Mouse (Mus musculus): ENCODE results near the gene Plekhg5. TPM values are rescaled to one million over a fixed set of nuclear protein-coding genes. Genes with fewer than 3 reads are reported as not detected.

The Plekhg5 gene
- polyA plus RNA-seq, 1 experiment from 2014 or later = 8.2 TPM

DNA sequence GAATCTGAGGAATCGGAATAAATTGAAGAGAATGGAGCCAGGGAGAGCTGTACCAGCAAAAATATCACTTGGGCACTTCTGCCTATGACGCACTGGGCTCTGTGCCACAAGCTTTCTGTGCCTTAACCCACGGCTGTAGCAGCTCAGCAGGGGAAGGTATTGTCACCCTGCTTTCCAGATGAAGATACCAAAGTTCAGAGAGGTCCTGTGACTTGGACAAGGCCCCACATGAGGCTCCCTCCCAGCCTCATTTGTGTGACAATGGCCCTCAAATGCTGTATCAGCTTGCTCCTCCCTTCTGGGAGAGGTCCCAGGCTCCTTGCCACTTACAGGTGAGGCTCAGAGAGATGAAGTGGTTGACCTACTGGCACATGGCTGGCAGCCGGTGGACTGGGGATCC is 15.8 kb downstream of the Plekhg5 start:
- WGBS = 25% methylated on average over 4 of the region's 4 CpGs

DNA sequence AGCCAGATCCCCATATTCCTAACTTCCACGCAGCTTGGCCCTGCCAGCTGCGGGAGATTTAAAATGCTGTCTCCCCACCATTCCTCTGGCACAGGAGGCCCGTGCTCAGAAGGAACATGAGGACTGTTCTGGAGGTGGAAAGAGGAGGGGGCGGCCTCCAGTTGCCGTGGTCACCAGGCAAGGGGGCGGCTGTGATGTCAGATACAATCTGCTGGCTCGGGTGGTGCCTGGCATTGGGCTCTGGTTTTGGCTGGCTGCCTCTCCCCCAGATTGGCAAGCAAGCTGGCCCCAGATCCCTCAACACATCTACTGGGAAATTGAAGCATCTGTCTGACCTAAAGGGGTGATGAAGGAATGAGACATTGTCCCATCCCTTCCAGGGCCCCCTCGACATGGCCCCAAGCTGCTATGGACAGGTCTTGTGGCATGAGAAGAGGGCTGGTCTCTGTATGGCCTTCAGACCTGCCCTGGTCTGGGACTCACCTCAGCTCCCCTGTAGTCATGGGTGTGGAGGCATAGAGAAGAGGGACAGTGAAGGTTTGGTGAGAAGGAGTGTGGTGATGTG is 16.3 kb downstream of the Plekhg5 start:
- H3K27ac ChIP-seq (ENCODE audit: low read depth, low read length) = no peak overlapping the region
- DNase-seq (ENCODE audit: low spot score) (no peak), ATAC-seq (replicated peaks; ENCODE audit: low FRiP score) (no peak)
- H3K9me3 ChIP-seq (ENCODE audit: control insufficient read depth, low read length) = no peaks in the 10 kb centered on the region
- no peak overlapping the region for H3K4me3 ChIP-seq (ENCODE audit: low read depth, low read length)
- H3K9ac ChIP-seq (ENCODE audit: low read length) = no peak overlapping the region
- 48% methylated on average over 8 of the region's 8 CpGs for WGBS
- peaks cover 2% of the 10 kb centered on the region; the same call in 1 of the 2 replicates for H3K27me3 ChIP-seq (ENCODE audit: control insufficient read depth, insufficient read depth, low read length)
- no peak overlapping the region for H3K4me2 ChIP-seq (ENCODE audit: low read depth, low read length, severe bottlenecking)
- H3K36me3 ChIP-seq (ENCODE audit: control insufficient read depth, insufficient read depth, low read length) = no peaks in the 10 kb centered on the region
- H3K4me1 ChIP-seq (replicated peaks; ENCODE audit: control insufficient read depth, insufficient read depth, low read length) = peaks cover 3% of the 10 kb centered on the region

More for the DNA sequence above, 15.8 kb downstream of the Plekhg5 start:
- Histone ChIP-seq H3K27me3 (ENCODE audit: control insufficient read depth, insufficient read depth, low read length) (peaks cover 2% of the 10 kb centered on the region; the same call in 1 of the 2 replicates), H3K27ac (ENCODE audit: low read depth, low read length) (no peak overlapping the region), H3K36me3 (ENCODE audit: control insufficient read depth, insufficient read depth, low read length) (no peaks in the 10 kb centered on the region), H3K4me1 (replicated peaks; ENCODE audit: control insufficient read depth, insufficient read depth, low read length) (peaks cover 3% of the 10 kb centered on the region), H3K9ac (ENCODE audit: low read length) (no peak overlapping the region), H3K4me2 (ENCODE audit: low read depth, low read length, severe bottlenecking) (peak overlapping the region; percentile 97; the same call in 1 of the 2 replicates), H3K9me3 (ENCODE audit: control insufficient read depth, low read length) (no peaks in the 10 kb centered on the region), H3K4me3 (ENCODE audit: low read depth, low read length) (no peak overlapping the region)
- DNase-seq (ENCODE audit: low spot score) (no peak), ATAC-seq (replicated peaks; ENCODE audit: low FRiP score) (no peak)

DNA sequence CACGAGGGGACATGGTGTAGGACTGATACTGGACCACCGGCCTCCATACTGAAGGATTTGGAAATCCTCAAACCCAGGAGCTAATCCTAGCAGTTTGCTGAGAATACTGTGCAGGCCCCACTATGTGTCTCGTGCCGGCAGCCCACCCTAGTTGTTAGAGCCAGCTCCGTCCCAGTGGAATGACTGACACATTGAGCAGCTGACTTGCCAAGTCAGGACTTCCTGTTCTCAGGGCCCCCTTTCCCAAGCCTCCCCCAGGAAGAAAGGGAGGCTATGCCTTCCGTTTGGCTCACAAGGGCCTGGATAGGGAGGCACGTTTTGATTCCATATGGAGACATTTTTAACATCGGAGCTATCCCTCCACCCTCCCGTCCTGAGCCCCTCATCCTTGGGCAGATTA is 17.9 kb downstream of the Plekhg5 start:
- WGBS = 82% methylated on average over 9 of the region's 9 CpGs
- no peak overlapping the region for H3K27ac ChIP-seq (ENCODE audit: low read depth, low read length)

DNA sequence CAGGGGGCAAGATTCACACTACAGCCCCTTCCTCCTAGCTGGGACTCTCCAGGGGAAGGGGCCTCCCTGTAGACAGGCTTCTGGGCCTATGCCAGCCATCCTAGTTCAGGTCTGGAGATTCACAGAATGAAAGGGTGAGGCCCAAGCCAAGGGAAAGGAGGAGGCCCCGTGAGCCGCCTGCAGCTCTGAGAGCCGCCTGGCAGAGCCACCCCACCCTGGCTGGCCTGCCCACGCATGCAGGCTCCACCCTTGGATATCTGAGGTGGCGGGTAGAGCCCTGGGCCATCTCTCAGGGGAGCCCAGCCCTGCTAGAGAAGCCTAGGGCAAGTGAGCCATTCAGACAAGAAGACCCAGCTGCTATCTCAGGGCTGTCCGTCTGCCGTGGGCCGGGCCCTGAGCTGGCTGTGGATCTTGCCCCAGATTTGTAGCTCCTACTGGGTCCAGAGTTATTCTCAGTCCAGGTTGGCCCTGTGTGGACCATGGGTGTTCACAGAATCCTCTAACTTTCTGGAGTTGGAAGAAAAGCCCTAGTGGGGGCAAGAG is 20.5 kb downstream of the Plekhg5 start:
- 81% methylated on average over 8 of the region's 8 CpGs for WGBS

More for the DNA sequence above, 17.9 kb downstream of the Plekhg5 start:
- Histone ChIP-seq H3K4me3 (ENCODE audit: low read depth, low read length) (no peak overlapping the region), H3K9me3 (ENCODE audit: control insufficient read depth, low read length) (no peaks in the 10 kb centered on the region), H3K9ac (ENCODE audit: low read length) (no peak overlapping the region), H3K36me3 (ENCODE audit: control insufficient read depth, insufficient read depth, low read length) (no peaks in the 10 kb centered on the region), H3K27me3 (ENCODE audit: control insufficient read depth, insufficient read depth, low read length) (peaks cover 2% of the 10 kb centered on the region; the same call in 1 of the 2 replicates), H3K4me1 (replicated peaks; ENCODE audit: control insufficient read depth, insufficient read depth, low read length) (peaks cover 3% of the 10 kb centered on the region), H3K4me2 (ENCODE audit: low read depth, low read length, severe bottlenecking) (no peak overlapping the region)
- DNase-seq (ENCODE audit: low spot score) (no peak), ATAC-seq (replicated peaks; ENCODE audit: low FRiP score) (no peak)

DNA sequence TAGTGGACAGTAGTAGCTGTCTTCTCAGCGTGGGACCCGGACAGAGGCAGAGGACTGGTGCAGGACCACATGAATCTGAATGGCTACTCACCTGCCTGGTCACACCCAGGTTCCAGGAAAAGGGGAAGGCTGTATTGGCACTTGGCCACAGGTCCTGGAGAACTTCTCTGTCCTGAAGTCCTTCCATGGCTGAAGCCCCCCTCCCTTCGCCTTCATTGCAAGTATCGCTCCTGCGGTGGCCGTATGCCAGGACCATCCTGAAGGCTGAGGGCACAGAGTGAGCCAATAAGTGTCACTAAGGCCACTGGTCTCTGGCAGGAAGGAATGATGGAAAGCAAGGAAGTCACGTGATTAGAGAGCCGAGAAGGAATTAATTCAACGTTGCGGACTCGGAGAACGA is 21.9 kb downstream of the Plekhg5 start:
- WGBS = 91% methylated on average over 12 of the region's 12 CpGs

More for the DNA sequence above, 20.5 kb downstream of the Plekhg5 start:
- Histone ChIP-seq H3K4me2 (ENCODE audit: low read depth, low read length, severe bottlenecking) (no peak overlapping the region), H3K27me3 (ENCODE audit: control insufficient read depth, insufficient read depth, low read length) (no peaks in the 10 kb centered on the region), H3K27ac (ENCODE audit: low read depth, low read length) (no peak overlapping the region), H3K9me3 (ENCODE audit: control insufficient read depth, low read length) (no peaks in the 10 kb centered on the region), H3K36me3 (ENCODE audit: control insufficient read depth, insufficient read depth, low read length) (no peaks in the 10 kb centered on the region), H3K9ac (ENCODE audit: low read length) (no peak overlapping the region), H3K4me3 (ENCODE audit: low read depth, low read length) (no peak overlapping the region), H3K4me1 (replicated peaks; ENCODE audit: control insufficient read depth, insufficient read depth, low read length) (peaks cover 4% of the 10 kb centered on the region; the same call in 1 of the 2 replicates)
- DNase-seq (ENCODE audit: low spot score) (no peak), ATAC-seq (replicated peaks; ENCODE audit: low FRiP score) (no peak)

DNA sequence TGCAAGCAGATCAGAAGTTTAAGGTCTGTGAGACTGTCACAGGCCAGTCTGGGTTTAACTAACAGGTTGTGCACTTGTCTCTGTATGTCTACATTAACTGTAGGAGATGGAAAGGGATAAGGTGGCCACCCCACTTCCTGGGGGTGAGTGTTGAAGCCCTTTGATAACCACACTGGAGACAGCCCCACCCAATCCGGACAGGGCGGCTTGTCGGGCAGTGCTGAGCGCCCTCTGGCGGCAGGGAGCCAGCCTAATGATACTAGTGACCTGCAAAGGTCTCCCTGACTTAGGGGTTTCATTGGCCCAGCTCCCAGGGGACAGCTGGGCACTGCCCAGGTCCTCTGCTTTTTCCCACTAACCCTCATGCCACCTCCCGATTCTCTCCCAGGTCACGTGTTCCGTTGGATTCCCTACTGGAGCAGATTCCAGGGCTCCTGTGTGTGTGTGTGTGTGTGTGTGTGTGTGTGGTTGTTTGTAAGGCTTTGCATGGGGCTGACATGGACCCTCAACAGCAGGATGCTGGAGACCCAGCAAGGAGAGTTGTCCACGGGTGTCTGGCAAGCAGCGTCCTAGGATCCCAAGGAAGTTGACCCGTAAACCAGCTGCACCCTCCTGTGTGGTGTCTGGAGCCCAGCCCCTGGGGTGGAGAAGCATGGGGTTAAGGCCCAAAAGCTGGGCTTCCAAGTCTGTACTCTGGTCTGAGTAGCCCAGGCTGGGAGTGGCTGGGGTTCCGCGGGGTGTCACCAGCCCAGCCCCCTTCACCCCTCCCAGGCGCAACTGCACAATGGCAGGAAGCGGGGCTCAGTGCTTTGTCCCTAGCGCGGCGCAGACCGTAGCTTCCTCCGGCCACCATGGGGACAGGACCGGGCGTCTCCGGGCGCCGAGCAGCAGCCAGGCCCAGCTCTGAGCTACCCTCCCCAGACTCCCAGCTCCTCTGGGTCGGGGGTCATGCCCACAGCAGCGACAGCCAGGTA is 23.9 kb downstream of the Plekhg5 start:
- Histone ChIP-seq H3K27me3 (ENCODE audit: control insufficient read depth, insufficient read depth, low read length) (no peaks in the 10 kb centered on the region), H3K9me3 (ENCODE audit: control insufficient read depth, low read length) (no peaks in the 10 kb centered on the region), H3K4me3 (ENCODE audit: low read depth, low read length) (no peak overlapping the region), H3K36me3 (ENCODE audit: control insufficient read depth, insufficient read depth, low read length) (no peaks in the 10 kb centered on the region), H3K27ac (ENCODE audit: low read depth, low read length) (no peak overlapping the region), H3K4me1 (replicated peaks; ENCODE audit: control insufficient read depth, insufficient read depth, low read length) (peaks cover 4% of the 10 kb centered on the region; the same call in 1 of the 2 replicates), H3K9ac (ENCODE audit: low read length) (peak overlapping the region; percentile 8; the same call in 1 of the 2 replicates), H3K4me2 (ENCODE audit: low read depth, low read length, severe bottlenecking) (no peak overlapping the region)
- ATAC-seq (replicated peaks; ENCODE audit: low FRiP score) (peak; percentile 51; the same call in 1 of the 2 replicates), DNase-seq (ENCODE audit: low spot score) (peak; percentile 86)
- WGBS = 15% methylated on average over 27 of the region's 27 CpGs

More for the DNA sequence above, 21.9 kb downstream of the Plekhg5 start:
- no peaks in the 10 kb centered on the region for H3K36me3 ChIP-seq (ENCODE audit: control insufficient read depth, insufficient read depth, low read length)
- no peak overlapping the region for H3K9ac ChIP-seq (ENCODE audit: low read length)
- DNase-seq (ENCODE audit: low spot score) (no peak), ATAC-seq (replicated peaks; ENCODE audit: low FRiP score) (no peak)
- no peaks in the 10 kb centered on the region for H3K9me3 ChIP-seq (ENCODE audit: control insufficient read depth, low read length)
- H3K27ac ChIP-seq (ENCODE audit: low read depth, low read length) = no peak overlapping the region
- peaks cover 4% of the 10 kb centered on the region; the same call in 1 of the 2 replicates for H3K4me1 ChIP-seq (replicated peaks; ENCODE audit: control insufficient read depth, insufficient read depth, low read length)
- H3K4me3 ChIP-seq (ENCODE audit: low read depth, low read length) = no peak overlapping the region
- H3K4me2 ChIP-seq (ENCODE audit: low read depth, low read length, severe bottlenecking) = no peak overlapping the region
- no peaks in the 10 kb centered on the region for H3K27me3 ChIP-seq (ENCODE audit: control insufficient read depth, insufficient read depth, low read length)

DNA sequence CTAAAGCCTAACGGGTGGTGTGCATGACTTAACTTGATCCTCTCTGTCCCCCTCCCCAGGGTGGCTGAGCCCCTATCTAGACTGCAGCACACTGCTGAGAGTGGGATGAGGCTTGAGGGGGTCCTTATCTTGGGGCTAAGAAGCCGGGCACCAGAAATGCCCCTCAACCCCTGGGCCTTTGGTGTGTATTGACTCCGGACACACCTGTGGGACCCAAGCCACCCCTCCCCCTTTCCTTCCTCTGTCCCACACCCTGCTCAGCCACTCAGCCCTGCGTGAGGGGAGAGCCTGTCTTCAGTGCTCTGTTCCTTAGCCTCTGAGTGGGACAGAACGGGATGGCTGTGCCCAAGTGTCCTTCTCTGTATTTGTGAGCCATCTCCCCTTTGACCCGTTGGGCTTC is 24.6 kb downstream of the Plekhg5 start:
- WGBS = 38% methylated on average over 6 of the region's 6 CpGs
- Histone ChIP-seq H3K4me3 (ENCODE audit: low read depth, low read length) (no peak overlapping the region), H3K4me2 (ENCODE audit: low read depth, low read length, severe bottlenecking) (no peak overlapping the region), H3K36me3 (ENCODE audit: control insufficient read depth, insufficient read depth, low read length) (no peaks in the 10 kb centered on the region), H3K27ac (ENCODE audit: low read depth, low read length) (no peak overlapping the region), H3K9me3 (ENCODE audit: control insufficient read depth, low read length) (no peaks in the 10 kb centered on the region), H3K4me1 (replicated peaks; ENCODE audit: control insufficient read depth, insufficient read depth, low read length) (peaks cover 4% of the 10 kb centered on the region; the same call in 1 of the 2 replicates), H3K27me3 (ENCODE audit: control insufficient read depth, insufficient read depth, low read length) (no peaks in the 10 kb centered on the region), H3K9ac (ENCODE audit: low read length) (peak overlapping the region; percentile 8; the same call in 1 of the 2 replicates)
- DNase-seq (ENCODE audit: low spot score) = no peak
- no peak for ATAC-seq (replicated peaks; ENCODE audit: low FRiP score)
